Mouse (Mus musculus) NIH3T3 (cell line): ENCODE results near the gene Sorcs3.

Experiments used
- DNase-seq: peaks from one replicate; pipeline ENCODE4 v3.0.0-alpha.2; 2012; ENCODE audit warnings: low read depth

The Sorcs3 gene

DNA sequence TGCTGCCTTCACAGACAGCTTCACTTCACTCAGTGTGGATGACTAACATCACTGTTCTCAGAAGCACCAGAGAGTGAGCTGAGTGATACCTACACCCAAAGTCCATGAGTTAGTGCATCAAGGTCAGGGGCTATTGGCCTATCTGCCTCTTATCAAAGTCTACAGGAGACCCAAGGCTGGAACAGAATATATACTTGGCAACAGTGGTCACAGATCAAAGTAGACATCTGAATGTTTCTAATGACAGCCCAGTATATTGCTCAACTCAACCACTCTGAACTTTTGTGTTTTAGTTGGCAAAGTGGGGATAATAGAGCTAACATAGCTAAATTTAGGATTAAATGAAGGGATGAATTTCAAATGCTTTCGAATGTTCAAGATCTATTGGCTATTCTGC, 501.1 kb downstream of the Sorcs3 start:
- no peak for DNase-seq

DNA sequence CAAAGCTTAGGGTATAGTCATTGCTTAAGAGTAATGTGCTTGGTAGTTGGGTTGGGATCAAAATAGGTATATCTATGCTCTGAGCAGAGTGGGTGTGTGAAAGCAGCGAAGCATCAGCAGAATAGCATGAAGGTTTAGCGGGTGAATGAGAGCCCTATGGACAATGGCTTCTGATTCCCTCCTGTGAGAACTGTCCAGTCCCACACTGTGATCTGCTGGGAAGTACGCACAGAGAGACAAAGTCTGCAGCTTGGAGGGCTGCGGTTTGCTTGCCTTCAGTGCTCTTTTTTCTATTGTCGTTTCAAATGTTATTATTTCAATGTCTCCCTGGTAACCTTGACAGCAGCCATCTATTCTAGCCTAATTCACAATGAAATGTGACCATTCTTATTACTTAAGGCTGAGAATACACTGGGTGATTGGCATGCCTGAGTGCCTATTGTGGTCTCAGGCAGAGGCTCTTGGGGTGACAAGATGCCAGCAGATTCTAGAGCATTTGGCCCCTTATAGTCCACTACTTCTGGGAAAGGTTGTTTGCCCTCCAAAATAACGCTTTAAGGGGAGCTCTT, 520.1 kb downstream of the Sorcs3 start:
- no peak for DNase-seq

DNA sequence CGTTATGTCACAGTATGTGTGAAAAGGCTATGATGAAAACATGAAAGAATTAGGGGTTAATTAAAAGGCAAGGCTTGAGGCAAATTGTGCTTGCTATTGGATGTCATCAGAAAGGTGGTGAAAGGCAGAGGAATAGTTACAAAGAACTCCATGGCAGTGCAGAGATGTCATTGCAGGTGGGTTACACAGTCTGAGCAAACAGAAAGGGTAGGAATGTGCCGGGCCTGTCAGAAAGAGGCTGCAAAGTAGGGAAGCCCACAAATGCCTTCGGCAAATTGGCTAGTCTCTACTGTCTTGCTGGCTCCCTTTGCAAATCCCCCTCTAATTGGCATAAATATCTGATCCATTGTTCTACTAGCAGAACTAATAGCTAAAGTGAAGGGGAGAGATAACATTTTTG, 521.2 kb downstream of the Sorcs3 start:
- no peak for DNase-seq

DNA sequence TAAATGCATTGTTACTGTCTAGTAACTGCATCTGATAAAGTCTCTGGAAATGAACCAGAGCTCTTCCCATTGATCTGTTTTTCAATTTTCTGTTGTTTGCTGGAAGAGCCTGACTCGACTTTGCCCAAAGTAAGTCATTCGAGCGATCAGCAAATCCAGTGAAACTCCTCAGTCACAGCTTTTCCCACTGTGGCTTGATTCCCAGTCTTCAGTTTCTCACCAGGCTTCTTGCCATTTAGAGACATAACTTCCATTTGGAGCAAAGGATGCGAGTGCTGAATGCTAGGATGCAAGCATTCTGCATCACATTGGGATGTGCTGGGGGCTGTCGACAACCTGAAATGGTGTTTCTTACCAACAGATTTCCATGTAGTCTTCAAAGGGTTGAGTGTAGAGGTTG, 521.8 kb downstream of the Sorcs3 start:
- DNase-seq = no peak

DNA sequence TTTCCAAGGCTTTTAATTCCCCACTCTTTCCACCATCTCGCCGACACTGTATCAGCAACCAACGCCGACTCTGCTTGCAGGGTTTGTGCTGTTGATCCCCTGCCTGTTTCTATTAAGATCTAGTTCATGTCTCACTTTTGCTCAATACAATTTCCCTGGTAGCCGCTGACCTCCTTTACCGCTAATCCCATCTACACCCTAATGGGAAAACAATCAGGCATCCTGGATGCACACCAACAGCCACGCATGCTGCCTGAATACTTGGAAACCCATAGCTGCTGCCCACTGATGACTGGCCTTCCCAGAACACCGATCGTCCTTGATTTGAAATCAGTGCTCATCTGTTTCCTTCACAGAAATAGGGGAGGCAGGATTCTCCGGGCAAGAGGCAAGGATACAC, 525.9 kb downstream of the Sorcs3 start:
- no peak for DNase-seq

DNA sequence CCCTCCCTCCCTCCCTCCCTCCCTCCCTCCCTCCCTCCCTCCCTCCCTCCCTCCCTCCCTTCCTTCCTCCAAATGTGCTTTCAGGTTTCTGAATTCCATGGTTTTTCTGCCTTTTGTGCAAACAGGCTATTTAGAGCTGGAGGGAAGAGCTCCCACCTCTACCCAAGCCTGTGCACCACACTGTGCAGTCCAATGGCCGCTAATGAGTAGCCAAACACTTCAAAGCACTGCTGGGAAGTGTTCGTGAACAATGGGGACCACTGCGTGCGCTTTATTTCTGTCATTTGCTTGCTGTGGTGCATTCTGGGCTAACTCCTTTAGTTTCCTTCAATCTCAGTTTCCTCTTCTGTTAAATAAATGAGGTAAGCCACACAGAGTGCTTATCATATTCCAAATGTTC, 528.5 kb downstream of the Sorcs3 start:
- DNase-seq = no peak

DNA sequence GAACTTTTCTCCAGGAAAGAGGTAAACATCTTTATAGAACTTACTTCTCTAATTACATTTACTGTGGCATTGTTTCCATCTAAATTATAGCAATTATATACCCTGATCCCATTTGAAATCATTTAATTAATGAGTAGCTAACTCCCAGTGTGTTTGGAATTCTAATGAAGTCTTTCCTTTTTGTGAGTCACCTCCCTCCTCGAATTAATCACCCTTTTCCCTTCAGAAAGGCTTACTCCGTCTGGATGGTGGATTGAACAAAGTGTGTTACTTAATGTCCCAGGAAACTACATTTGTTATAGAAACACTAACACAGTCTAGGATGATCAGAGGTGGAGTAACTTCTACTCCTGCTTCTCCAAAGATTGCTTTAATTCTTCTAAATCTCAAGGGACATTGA, 531.7 kb downstream of the Sorcs3 start:
- DNase-seq = no peak

DNA sequence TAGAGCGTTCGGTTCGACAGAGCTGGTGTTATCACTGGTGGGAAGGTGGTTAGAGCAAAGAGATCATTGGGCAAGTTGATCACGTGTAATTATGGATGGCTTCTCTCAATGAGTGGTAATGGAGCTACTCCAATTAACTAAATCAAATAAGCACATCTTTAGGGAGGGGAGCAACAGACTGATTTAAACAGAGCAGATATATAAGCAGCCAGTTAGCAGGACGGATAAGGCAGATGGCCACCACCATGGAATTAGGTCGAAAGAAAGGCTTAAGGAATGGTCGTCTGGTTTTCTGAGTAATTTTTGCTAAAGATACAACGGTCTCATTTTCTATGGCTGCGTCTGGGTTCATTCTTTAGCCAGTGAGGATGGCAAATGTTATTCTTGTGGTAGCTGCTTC, 549.3 kb downstream of the Sorcs3 start:
- no peak for DNase-seq

DNA sequence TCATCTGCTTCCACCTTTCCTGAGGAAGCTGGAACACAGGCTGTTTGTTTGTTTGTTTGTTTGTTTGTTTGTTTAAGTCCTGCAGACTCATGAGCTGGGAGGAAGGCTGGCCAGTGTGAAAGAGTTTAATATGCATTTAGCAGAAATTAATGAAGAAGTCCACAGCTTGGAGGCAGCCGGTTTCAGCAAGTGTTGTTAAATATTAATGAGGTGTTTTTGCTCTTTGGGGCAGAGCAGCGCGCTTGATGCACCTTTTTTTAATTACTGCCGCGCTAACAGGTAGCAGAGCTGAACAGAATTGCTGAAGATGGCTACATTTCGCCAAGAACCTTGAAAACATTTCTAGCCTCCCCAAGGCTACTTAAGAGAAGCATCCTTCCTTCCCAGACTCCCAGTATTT, 551.0 kb downstream of the Sorcs3 start:
- no peak for DNase-seq

DNA sequence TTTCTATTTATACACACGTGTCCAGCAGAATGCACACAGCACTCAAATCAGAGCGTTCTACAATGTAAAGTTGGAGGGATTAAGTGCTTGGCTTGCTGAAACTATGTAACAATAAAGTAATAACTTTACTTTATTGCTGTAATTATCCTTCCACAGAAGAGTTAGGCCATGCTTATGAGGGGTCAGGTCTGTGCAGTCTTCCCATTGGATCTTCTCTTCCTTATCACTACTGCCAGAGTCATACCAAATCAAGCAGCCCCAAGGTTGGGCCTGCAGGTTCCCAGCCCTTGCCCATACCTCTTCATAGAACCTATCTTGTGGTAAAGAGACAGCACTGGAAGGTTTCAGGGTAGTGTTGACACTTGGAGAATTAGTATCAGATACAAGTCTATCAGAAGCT, 560.7 kb downstream of the Sorcs3 start:
- DNase-seq = no peak

DNA sequence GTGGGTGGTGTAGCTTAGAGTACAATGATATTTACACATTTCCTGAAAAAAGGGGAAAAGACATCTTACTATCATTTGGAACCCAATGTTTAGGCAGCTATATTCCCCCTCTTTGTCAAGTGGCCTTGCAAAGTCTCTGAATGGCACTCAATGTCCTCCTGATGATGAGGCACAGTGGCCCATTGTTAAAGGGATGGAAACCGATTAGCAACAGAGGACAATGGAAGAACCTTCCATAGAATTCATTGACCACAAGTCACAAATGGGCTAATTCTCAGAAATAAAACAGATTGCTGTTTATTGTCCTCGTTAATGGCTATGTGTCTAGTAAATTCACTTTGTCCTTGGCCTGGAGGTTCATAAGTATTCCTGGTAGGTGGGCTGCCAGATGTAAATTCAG, 565.7 kb downstream of the Sorcs3 start:
- no peak for DNase-seq

DNA sequence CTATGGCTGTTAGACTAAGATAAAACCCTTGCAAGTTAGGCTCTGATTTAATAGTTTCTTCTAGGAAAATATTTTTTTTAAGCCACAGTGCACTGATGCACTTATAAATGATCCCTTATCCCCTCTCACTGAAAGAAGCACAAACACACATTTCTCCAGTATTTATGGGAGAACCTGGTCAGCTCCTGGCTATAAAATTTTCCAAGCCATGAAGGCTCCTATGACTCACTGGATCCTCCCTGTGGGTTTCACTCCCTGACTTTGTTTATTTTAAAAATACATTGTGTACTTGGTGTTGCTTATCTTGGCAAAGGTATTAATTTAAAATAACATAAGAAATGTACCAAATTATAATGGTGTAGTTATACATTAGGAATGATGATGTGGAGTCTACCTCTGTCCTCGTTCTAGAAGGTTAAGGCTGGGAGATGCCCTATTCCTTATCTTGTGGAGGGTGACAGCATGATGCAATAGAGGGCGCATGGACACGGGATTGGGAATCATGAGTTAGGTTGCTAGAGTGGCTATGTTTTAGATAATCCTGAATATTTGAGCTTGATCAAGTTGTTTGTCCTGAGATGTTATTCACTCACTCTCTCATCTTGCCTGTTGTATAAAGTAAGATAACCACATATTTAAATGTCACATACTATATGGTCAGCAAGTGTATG, 573.4 kb downstream of the Sorcs3 start:
- DNase-seq = no peak

DNA sequence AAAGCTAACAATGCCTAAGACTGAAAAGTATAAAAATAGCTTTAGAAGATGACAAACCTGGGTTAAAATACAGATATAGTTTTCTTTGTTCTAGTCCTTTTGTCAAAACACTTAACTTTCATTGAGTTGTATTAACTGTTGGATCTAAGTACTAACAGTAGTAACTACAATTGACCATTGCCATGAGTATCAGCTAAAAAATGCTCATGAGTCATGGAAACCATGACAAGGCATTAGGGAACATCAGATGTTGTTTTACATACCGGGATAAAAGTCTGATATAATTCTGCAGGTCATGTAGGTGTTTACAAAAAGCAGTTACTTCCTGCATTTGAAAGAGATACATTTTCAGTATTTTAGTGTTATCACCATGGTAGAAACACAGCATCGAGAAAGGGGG, 575.0 kb downstream of the Sorcs3 start:
- no peak for DNase-seq

DNA sequence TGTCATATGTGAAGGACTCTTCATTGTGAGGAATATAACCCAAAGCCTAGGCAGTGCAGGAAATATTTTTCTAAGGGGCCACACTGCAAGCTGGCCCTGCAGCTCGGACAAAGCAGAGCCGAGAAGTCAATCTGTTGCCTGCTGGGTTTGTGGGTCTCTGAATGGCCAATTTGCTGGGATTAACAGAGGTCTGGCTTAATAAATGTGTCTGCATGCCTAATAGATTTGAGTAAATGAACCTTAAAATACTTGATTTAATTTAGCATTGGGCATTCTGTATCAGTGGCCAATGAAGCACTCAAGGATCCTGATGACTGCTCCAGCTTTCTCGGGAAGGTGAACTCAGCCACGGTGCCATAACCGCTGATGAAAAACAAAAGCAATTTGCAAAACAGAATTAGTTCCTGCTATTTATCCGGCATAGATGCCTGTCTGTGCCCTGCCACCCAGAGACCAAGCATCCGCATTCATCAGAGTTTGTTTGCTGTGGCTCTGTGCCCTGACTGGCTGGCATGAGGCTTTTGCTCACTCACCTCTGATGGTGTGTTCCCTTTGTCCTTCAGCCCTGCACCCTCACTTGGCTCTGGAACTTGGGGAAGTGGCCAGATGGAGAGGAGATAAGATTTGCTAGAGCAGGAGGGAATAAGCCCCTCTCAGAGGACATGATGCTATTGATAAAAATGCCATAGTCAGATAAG, 576.3 kb downstream of the Sorcs3 start:
- DNase-seq = no peak

DNA sequence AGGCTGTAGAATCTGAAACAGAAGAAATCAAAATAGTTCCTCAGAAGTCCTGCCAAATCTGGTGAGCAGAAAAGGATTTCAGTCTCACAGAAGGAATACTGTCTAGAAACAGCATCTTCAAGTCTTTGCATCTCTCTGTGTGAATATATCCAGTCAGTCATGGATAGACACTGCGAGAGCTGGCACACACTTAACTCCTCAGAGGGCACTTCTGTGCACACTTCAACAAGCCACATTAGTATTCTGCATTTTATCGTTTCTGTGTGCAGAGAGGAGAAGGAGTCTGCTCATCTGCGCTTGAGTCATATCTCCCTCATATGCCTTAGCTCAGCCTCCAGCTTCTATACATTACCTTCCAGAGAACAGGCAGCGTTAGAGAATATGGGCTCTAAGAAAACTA, 581.4 kb downstream of the Sorcs3 start:
- no peak for DNase-seq

DNA sequence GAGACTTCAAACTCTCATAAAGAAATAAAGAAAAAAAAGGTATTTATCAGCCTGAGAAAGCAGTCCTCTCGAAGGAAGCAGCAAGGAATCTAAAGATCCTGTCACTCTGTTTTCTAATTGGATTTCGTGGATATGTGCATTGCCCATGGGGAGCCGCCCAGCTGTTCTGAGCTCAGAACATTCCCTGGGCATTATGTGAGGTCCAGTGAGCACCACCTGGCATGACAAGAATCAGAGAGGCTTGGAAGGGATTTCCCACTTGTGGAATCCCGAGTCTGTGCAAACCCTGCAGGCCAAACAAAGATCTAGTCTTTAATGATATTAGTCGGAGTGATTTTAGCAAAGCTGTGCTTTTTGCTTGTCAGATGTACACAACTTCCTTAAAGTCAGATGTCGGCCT, 598.7 kb downstream of the Sorcs3 start:
- DNase-seq = no peak

DNA sequence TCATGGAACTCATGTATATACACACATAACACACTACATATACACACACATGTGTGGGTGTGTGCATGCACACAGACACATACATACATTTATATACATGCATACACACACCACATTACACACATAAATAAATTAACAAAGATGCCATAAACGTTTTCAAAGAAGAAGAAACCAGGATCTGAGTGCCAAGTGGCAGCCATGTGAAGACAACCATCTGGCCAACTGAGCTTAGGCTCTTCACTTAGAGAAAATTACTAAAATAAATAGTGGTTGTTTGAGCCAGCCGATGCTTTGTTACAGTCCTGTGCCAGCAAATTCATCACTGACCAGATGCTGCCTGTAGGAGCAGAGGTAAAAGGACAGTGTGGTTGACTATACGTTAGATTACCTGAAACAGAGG, 605.7 kb downstream of the Sorcs3 start:
- no peak for DNase-seq

DNA sequence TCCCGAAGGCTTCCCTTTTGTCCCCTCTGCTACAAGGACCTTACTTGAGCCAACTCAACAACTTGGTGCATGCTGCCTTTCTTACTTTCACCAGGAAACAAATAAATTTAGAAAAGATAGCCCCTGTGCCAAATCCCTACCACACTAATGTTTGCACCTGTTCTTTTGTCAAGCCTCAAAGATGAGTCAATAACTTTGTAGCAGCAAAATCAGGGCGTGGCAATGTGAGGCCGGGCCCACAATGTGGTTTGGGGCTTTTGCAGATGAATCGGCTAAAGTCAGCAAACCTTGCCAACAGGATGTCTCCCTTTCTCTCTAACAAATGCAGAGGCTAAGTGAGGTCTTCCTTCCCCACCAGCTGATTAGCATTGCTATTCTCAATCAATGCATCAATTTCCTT, 608.0 kb downstream of the Sorcs3 start:
- DNase-seq = no peak

DNA sequence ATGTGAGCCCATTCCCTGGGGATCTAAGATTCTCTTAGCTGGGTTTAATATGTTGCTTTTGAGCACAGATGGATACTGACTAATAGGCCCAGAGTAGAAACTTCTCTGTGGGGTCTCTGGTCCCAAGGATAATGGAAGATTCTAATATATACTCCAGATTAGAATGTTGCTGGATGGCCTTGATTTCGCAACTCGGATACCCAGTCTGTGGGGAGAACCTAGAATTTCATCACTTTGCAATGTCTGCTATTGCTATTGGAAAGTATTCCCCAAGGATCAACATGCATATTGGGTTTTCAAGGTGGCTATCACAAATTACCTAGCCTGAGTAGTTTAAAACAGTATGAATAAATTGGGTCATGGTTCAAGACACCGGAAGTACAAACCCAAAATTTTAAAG, 609.2 kb downstream of the Sorcs3 start:
- no peak for DNase-seq

DNA sequence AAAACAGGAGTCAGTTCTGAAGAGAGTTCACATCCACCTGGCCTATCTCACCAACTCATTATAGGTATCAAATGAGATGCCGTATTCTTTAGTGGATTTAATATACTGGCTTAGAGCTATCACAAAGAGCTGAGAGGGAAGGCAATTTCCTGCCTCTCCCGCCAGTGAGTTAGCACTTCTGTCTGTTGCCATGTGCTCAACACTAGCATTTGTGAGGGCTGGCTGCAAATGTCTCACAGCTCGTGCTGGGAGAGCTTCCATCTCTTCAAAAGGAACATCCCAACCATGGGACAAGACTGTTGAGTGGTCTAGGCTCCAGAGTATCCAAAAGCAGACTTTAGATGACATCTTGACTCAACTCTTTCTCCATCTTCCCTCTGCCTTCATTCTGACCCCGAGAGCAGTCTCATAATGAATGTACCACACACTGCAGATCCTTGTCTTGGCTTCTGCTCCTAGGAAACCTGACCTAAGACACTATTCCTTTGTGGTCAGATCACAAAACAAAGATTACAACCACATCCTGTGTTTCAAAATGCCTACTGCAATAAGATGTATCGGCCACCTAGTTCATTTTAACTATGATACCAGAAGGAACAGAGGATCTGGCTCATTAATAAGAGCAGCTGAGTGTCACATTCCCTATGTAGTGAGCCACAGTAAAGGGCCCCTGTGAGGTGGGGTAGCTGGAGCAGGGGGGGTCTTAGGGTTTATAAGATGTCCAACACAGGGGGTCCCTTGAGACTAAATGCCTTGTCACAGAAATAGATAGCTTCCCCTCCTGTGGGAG, 614.9 kb downstream of the Sorcs3 start:
- DNase-seq = no peak

DNA sequence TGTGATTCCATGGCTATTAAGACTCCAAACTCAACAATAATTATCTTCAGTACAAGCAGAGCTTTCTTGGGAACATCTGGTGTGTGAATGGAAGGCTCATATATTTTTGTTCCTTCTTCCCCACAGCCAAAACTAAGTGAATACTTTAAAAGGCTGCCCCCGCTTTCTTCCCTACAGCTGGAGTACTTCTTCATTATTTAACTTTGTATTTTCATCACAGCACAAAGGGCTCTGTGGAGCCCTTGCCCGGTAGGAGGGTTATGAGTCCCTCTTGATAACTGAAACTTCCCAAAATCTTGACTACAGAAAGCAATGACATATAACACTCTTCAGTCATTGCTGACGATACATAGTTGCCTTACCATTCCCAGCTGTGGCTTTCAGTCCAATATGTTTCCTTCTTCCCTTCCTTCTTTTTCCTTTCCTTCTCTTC, 615.5 kb downstream of the Sorcs3 start:
- no peak for DNase-seq

DNA sequence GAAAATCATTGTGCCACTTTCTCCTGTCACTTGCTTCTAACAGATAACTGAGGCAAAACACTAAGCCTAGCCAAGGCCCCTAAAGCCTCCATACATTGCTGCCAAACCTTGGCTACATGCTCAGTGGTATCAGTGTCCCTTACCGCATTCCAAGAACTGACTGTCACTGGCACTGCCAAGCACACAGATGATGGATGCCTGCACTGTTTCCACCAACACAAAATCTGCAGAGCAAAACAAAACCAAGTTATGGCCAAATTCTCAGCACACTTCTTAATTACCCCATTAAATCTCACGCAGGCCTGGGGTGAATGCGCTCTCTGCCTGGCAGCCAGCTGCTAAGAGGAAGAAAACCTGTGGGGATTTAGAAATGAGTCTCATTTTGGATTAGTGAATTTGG, 628.5 kb downstream of the Sorcs3 start:
- DNase-seq = no peak

DNA sequence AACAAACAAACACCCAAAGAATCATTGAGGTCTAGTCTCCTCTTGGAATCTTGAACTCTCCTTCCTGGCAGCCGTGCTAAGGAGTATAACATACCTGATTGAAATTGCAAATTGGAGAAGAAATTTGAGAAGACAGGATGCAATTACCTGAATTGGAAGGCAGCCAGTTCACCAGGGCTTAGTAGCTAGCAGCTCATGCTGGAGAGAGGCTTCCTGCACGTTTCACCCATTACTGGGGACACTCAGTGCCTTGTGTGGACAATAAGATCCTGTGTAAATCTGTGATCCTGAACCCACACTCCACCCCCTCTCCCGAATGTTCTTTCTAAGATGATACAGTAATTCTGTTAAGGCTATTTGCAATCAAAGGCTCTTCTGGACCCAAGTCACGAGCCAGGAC, 633.6 kb downstream of the Sorcs3 start:
- DNase-seq = no peak
